Mouse (Mus musculus) central nervous system, embryonic 18 days (tissue): ENCODE data around the gene Doc2b. TPM values are rescaled to one million over a fixed set of nuclear protein-coding genes. Genes with fewer than 3 reads are reported as not detected.

Experiments used
- polyA plus RNA-seq: library from polyadenylated mRNA; depleted of rRNA; stranded (reverse); fragments of >200 nt; gene quantifications from 2 replicates; pipeline ENCODE4 v1.2.3, GENCODE M21; 2012; rRNA removed

Gene Doc2b
- 15.9 and 17.4 TPM in 2 replicates for polyA plus RNA-seq

GRCm38 (mm10) chr11:75796029-75796445 lies at the start of gene Doc2b:
Gene Doc2b (minus strand): TSS chr11:75796049.

GRCm38 (mm10) chr11:75732434-75733226 lies 63.2 kb downstream of the Doc2b start, which contains the start of gene Ywhae:
Gene Ywhae (plus strand): TSS chr11:75732869.

Other genes starting within 250 kb of the Doc2b start
- gene Pitpna, start 208.0 kb downstream of the Doc2b start, polyA plus RNA-seq, result 155 and 157 TPM in 2 replicates
- 59.9 and 63.8 TPM in 2 replicates for gene Inpp5k, start 165.1 kb downstream of the Doc2b start, polyA plus RNA-seq
- gene Myo1c, start 145.5 kb downstream of the Doc2b start, polyA plus RNA-seq, result 23.7 and 25.9 TPM in 2 replicates
- 83.2 and 89.4 TPM in 2 replicates for gene Crk, start 116.8 kb downstream of the Doc2b start, polyA plus RNA-seq
- 1,397 and 1,405 TPM in 2 replicates for gene Ywhae, start 63.2 kb downstream of the Doc2b start, polyA plus RNA-seq
- gene Rph3al, start 142.4 kb upstream of the Doc2b start, polyA plus RNA-seq, result 2.8 and 3.1 TPM in 2 replicates
- 7.4 and 9.1 TPM in 2 replicates for gene 1700016K19Rik, start 203.9 kb upstream of the Doc2b start, polyA plus RNA-seq
- 7.5 and 8.0 TPM in 2 replicates for gene Rflnb, start 231.7 kb upstream of the Doc2b start, polyA plus RNA-seq